Mouse (Mus musculus): ENCODE results near the gene Gatad2b.

GRCm38 (mm10) chr3:90258521-90258920 is 34.5 kb upstream of the Gatad2b start:
- TF ChIP-seq POLR2A (IDR thresholded peaks at IDR 0.05; ENCODE audit: borderline replicate concordance, extremely low read depth, insufficient read depth, insufficient read length, poor library complexity, severe bottlenecking) (no peak), CTCF (IDR thresholded peaks at IDR 0.05; ENCODE audit: borderline replicate concordance, extremely low read depth, insufficient read depth, insufficient read length) (no peak)

Measured in brain, embryonic 14.5 days (tissue).